In genomic region chr7:127026161-127026600, GRCm38 (mm10) we compare ENCODE assay signal across 8 mouse cellular contexts. TPM values are rescaled to one million over a fixed set of nuclear protein-coding genes. Genes with fewer than 3 reads are reported as not detected.
A peak's percentile ranks its signal among the peaks of the same experiment; 100 is the strongest.
DNase-seq lines count a peak whose midpoint lies in the region; ATAC-seq and TF ChIP-seq lines count a peak whose summit lies in the region.

No protein-coding gene starts in this region.

- DNase-seq in layer of hippocampus, postnatal 10 days (ENCODE audit: low spot score in 2 of 2), result peak; percentile 63 to 77
- no peak for DNase-seq in layer of hippocampus, adult 9-11 months
- DNase-seq in cerebellum, adult 11 months, result peak; percentile 84
- peak; percentile 44 for DNase-seq in limb, embryonic 14.5 days (ENCODE audit: low spot score)
- DNase-seq in testis, postnatal 10 days (ENCODE audit: low spot score), result peak; percentile 83

- 0 out of 2 replicates have a peak, but pooled peaks have one; percentile 1 for ATAC-seq in forebrain, embryonic 16.5 days
- ATAC-seq in hindbrain, embryonic 15.5 days (ENCODE audit: low FRiP score, low read depth), result peak; percentile 4; the same call in 1 of the 2 replicates
- peak; percentile 13 for ATAC-seq in limb, embryonic 14.5 days (ENCODE audit: low FRiP score, low read depth)
- no peak; the same call in 1 of the 2 replicates for ATAC-seq in midbrain, embryonic 15.5 days (replicated peaks)

- H3K9ac ChIP-seq in forebrain, embryonic 16.5 days (replicated peaks; ENCODE audit: low read depth, low read length), result peak overlapping the region; percentile 92
- H3K9ac ChIP-seq in hindbrain, embryonic 15.5 days, result peak overlapping the region; percentile 89
- H3K9ac ChIP-seq in limb, embryonic 14.5 days (ENCODE audit: low read depth, low read length, severe bottlenecking), result peak overlapping the region; percentile 97
- peak overlapping the region; percentile 95 for H3K9ac ChIP-seq in midbrain, embryonic 15.5 days

- peaks cover 7% of the 10 kb centered on the region for H3K36me3 ChIP-seq in forebrain, embryonic 16.5 days (ENCODE audit: control insufficient read depth, insufficient read depth)
- H3K36me3 ChIP-seq in hindbrain, embryonic 15.5 days, result peaks cover 14% of the 10 kb centered on the region
- peaks cover 62% of the 10 kb centered on the region for H3K36me3 ChIP-seq in limb, embryonic 14.5 days (ENCODE audit: control insufficient read depth, insufficient read depth, low read length)
- peaks cover 6% of the 10 kb centered on the region for H3K36me3 ChIP-seq in midbrain, embryonic 15.5 days (replicated peaks)

- H3K4me3 ChIP-seq in forebrain, embryonic 16.5 days (replicated peaks; ENCODE audit: low read length), result peak overlapping the region; percentile 60
- peak overlapping the region; percentile 74 for H3K4me3 ChIP-seq in hindbrain, embryonic 15.5 days
- peak overlapping the region; percentile 96 for H3K4me3 ChIP-seq in limb, embryonic 14.5 days (replicated peaks; ENCODE audit: low read length)
- peak overlapping the region; percentile 81 for H3K4me3 ChIP-seq in midbrain, embryonic 15.5 days

- no peaks in the 10 kb centered on the region for H3K9me3 ChIP-seq in forebrain, embryonic 16.5 days (ENCODE audit: control insufficient read depth, low read length)
- no peaks in the 10 kb centered on the region for H3K9me3 ChIP-seq in hindbrain, embryonic 15.5 days
- H3K9me3 ChIP-seq in limb, embryonic 14.5 days (ENCODE audit: control insufficient read depth, low read length), result no peaks in the 10 kb centered on the region
- H3K9me3 ChIP-seq in midbrain, embryonic 15.5 days, result no peaks in the 10 kb centered on the region

- WGBS in forebrain, embryonic 16.5 days, result 0% methylated on average over 21 of the region's 48 CpGs
- 1% methylated on average over 23 of the region's 48 CpGs for WGBS in hindbrain, embryonic 15.5 days
- WGBS in limb, embryonic 14.5 days, result 2% methylated on average over 9 of the region's 48 CpGs
- WGBS in midbrain, embryonic 15.5 days, result 1% methylated on average over 32 of the region's 48 CpGs

- TF ChIP-seq POLR2A in limb, embryonic 14.5 days (IDR thresholded peaks at IDR 0.05; ENCODE audit: borderline replicate concordance, extremely low read depth, insufficient read depth, insufficient read length), result no peak

- no peaks in the 10 kb centered on the region for H3K27me3 ChIP-seq in forebrain, embryonic 16.5 days (replicated peaks; ENCODE audit: control insufficient read depth, insufficient read depth, low read length)
- no peaks in the 10 kb centered on the region for H3K27me3 ChIP-seq in hindbrain, embryonic 15.5 days
- H3K27me3 ChIP-seq in limb, embryonic 14.5 days (ENCODE audit: control insufficient read depth, insufficient read depth, low read length), result no peaks in the 10 kb centered on the region
- no peaks in the 10 kb centered on the region for H3K27me3 ChIP-seq in midbrain, embryonic 15.5 days (replicated peaks)

- peak overlapping the region; percentile 99 for H3K27ac ChIP-seq in forebrain, embryonic 16.5 days (ENCODE audit: low read length)
- H3K27ac ChIP-seq in hindbrain, embryonic 15.5 days (replicated peaks), result peak overlapping the region; percentile 98
- H3K27ac ChIP-seq in limb, embryonic 14.5 days (replicated peaks; ENCODE audit: low read depth, low read length), result peak overlapping the region; percentile 98
- H3K27ac ChIP-seq in midbrain, embryonic 15.5 days, result peak overlapping the region; percentile 99

- peak overlapping the region; percentile 92 for H3K4me2 ChIP-seq in forebrain, embryonic 16.5 days (ENCODE audit: low read length)
- peak overlapping the region; percentile 89 for H3K4me2 ChIP-seq in hindbrain, embryonic 15.5 days
- H3K4me2 ChIP-seq in limb, embryonic 14.5 days (replicated peaks; ENCODE audit: low read depth, low read length, severe bottlenecking), result peak overlapping the region; percentile 90
- H3K4me2 ChIP-seq in midbrain, embryonic 15.5 days, result peak overlapping the region; percentile 87

- peaks cover 45% of the 10 kb centered on the region for H3K4me1 ChIP-seq in forebrain, embryonic 16.5 days (replicated peaks; ENCODE audit: control insufficient read depth, insufficient read depth, low read length)
- H3K4me1 ChIP-seq in hindbrain, embryonic 15.5 days (replicated peaks), result peaks cover 51% of the 10 kb centered on the region
- peaks cover 36% of the 10 kb centered on the region for H3K4me1 ChIP-seq in limb, embryonic 14.5 days (ENCODE audit: control insufficient read depth, insufficient read depth, low read length)
- H3K4me1 ChIP-seq in midbrain, embryonic 15.5 days, result peaks cover 50% of the 10 kb centered on the region

RNA-seq across cellular contexts. Expression of gene Maz, which starts 0.7 kb away (rescaled TPM):
- 100 to 1,000 TPM; 283 to 292 TPM for total RNA-seq in layer of hippocampus, postnatal 10 days (2021)
- polyA plus RNA-seq in forebrain, embryonic 16.5 days (2015; fragmentation: Nextera tagmentation; extraction: Ambion mirVana), result 57.9 and 58.8 TPM in 2 replicates
- 84.0 and 87.3 TPM in 2 replicates for polyA plus RNA-seq in hindbrain, embryonic 15.5 days (2015; fragmentation: Nextera tagmentation; extraction: Ambion mirVana)
- polyA plus RNA-seq in limb, embryonic 14.5 days (2012; rRNA removed), result 298 and 365 TPM in 2 replicates
- polyA plus RNA-seq in limb, embryonic 14.5 days (2014; fragmentation: Nextera tagmentation; extraction: Ambion mirVana), result 66.7 and 81.4 TPM in 2 replicates
- 78.0 and 89.8 TPM in 2 replicates for polyA plus RNA-seq in midbrain, embryonic 15.5 days (2015; fragmentation: Nextera tagmentation; extraction: Ambion mirVana)

RNA-seq across cellular contexts. Expression of gene Prrt2, which starts 5.2 kb away (rescaled TPM):
- 100 to 1,000 TPM; 146 to 184 TPM for total RNA-seq in layer of hippocampus, postnatal 10 days (2021)
- polyA plus RNA-seq in forebrain, embryonic 16.5 days (2015; fragmentation: Nextera tagmentation; extraction: Ambion mirVana), result 21.1 and 29.9 TPM in 2 replicates
- 54.2 and 62.4 TPM in 2 replicates for polyA plus RNA-seq in hindbrain, embryonic 15.5 days (2015; fragmentation: Nextera tagmentation; extraction: Ambion mirVana)
- polyA plus RNA-seq in limb, embryonic 14.5 days (2012; rRNA removed), result 74.6 and 130 TPM in 2 replicates
- polyA plus RNA-seq in limb, embryonic 14.5 days (2014; fragmentation: Nextera tagmentation; extraction: Ambion mirVana), result 21.2 and 21.3 TPM in 2 replicates
- 40.7 and 42.3 TPM in 2 replicates for polyA plus RNA-seq in midbrain, embryonic 15.5 days (2015; fragmentation: Nextera tagmentation; extraction: Ambion mirVana)

RNA-seq across cellular contexts. Expression of gene Gm42742, which starts 5.3 kb away (rescaled TPM):
- total RNA-seq in layer of hippocampus, postnatal 10 days (2021), result 10 to 100 TPM; 33.4 to 34.8 TPM
- 54.8 and 74.1 TPM in 2 replicates for polyA plus RNA-seq in forebrain, embryonic 16.5 days (2015; fragmentation: Nextera tagmentation; extraction: Ambion mirVana)
- polyA plus RNA-seq in hindbrain, embryonic 15.5 days (2015; fragmentation: Nextera tagmentation; extraction: Ambion mirVana), result 63.3 and 77.5 TPM in 2 replicates
- 111 and 143 TPM in 2 replicates for polyA plus RNA-seq in limb, embryonic 14.5 days (2012; rRNA removed)
- polyA plus RNA-seq in limb, embryonic 14.5 days (2014; fragmentation: Nextera tagmentation; extraction: Ambion mirVana), result 26.8 and 37.7 TPM in 2 replicates
- polyA plus RNA-seq in midbrain, embryonic 15.5 days (2015; fragmentation: Nextera tagmentation; extraction: Ambion mirVana), result 44.9 and 52.6 TPM in 2 replicates

RNA-seq across cellular contexts. Expression of gene Pagr1a, which starts 9.0 kb away (rescaled TPM):
- total RNA-seq in layer of hippocampus, postnatal 10 days (2021), result 10 to 100 TPM; 24.9 to 34.2 TPM
- 22.9 and 39.8 TPM in 2 replicates for polyA plus RNA-seq in forebrain, embryonic 16.5 days (2015; fragmentation: Nextera tagmentation; extraction: Ambion mirVana)
- polyA plus RNA-seq in hindbrain, embryonic 15.5 days (2015; fragmentation: Nextera tagmentation; extraction: Ambion mirVana), result 28.1 and 46.9 TPM in 2 replicates
- 27.0 and 31.9 TPM in 2 replicates for polyA plus RNA-seq in limb, embryonic 14.5 days (2012; rRNA removed)
- polyA plus RNA-seq in limb, embryonic 14.5 days (2014; fragmentation: Nextera tagmentation; extraction: Ambion mirVana), result 47.6 and 63.6 TPM in 2 replicates
- 46.9 and 73.4 TPM in 2 replicates for polyA plus RNA-seq in midbrain, embryonic 15.5 days (2015; fragmentation: Nextera tagmentation; extraction: Ambion mirVana)

RNA-seq across cellular contexts. Expression of gene Pagr1b, which starts 9.9 kb away (rescaled TPM):
- under 1 TPM in 1 of 2 experiments, not detected in 1; 0.62 TPM for total RNA-seq in layer of hippocampus, postnatal 10 days (2021)
- polyA plus RNA-seq in forebrain, embryonic 16.5 days (2015; fragmentation: Nextera tagmentation; extraction: Ambion mirVana), result not detected in 2 replicates
- polyA plus RNA-seq in hindbrain, embryonic 15.5 days (2015; fragmentation: Nextera tagmentation; extraction: Ambion mirVana), result 0.28 TPM in 1 of 2 replicates, not detected in the other
- polyA plus RNA-seq in limb, embryonic 14.5 days (2012; rRNA removed), result 3.2 and 4.3 TPM in 2 replicates
- 0.61 TPM in 1 of 2 replicates, not detected in the other for polyA plus RNA-seq in limb, embryonic 14.5 days (2014; fragmentation: Nextera tagmentation; extraction: Ambion mirVana)
- polyA plus RNA-seq in midbrain, embryonic 15.5 days (2015; fragmentation: Nextera tagmentation; extraction: Ambion mirVana), result 1.0 TPM in 1 of 2 replicates, not detected in the other
